Mouse (Mus musculus): ENCODE data around the gene Xkrx. TPM values are rescaled to one million over a fixed set of nuclear protein-coding genes. Genes with fewer than 3 reads are reported as not detected.

Gene Xkrx
- polyA plus RNA-seq, 1 experiment from 2014 or later: 1.1 TPM

GRCm38 (mm10) chrX:134158151-134158550 lies 3.7 kb downstream of the Xkrx start:
- no peak for DNase-seq (ENCODE audit: low spot score)
- Histone ChIP-seq H3K9me3 (ENCODE audit: control insufficient read depth, low read length) (no peaks in the 10 kb centered on the region), H3K4me1 (replicated peaks; ENCODE audit: control insufficient read depth, insufficient read depth, low read length) (no peaks in the 10 kb centered on the region), H3K9ac (no peak overlapping the region), H3K27me3 (ENCODE audit: control insufficient read depth, insufficient read depth, low read length) (peaks cover 4% of the 10 kb centered on the region; the same call in 1 of the 2 replicates), H3K4me2 (replicated peaks) (no peak overlapping the region), H3K4me3 (replicated peaks; ENCODE audit: low read length) (no peak overlapping the region), H3K36me3 (replicated peaks; ENCODE audit: control insufficient read depth, insufficient read depth) (no peaks in the 10 kb centered on the region), H3K27ac (no peak overlapping the region)
- no peak for ATAC-seq (ENCODE audit: low FRiP score)
- 46% methylated on average over 7 of the region's 7 CpGs for WGBS

DNA sequence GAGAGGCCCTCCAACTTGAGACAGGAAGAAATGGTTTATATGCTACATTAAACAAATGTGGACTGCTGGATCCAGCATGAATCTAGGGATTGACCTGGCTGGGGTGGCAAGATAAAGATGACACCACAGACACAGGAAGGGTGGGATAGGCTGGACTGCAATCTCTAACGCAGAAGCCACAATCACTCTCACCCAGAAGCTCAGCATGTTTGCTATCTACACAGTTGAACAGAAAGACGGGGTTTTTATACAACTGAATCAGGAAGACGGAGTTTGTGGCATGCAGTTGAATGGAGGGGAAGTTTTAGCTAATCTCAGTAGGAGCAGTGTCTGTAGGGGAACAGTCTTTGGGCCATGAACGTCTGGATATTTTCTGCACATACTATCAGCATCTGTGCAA lies 19.9 kb downstream of the Xkrx start:
- Histone ChIP-seq H3K27ac (no peak overlapping the region), H3K27me3 (ENCODE audit: control insufficient read depth, insufficient read depth, low read length) (no peaks in the 10 kb centered on the region), H3K4me3 (replicated peaks; ENCODE audit: low read length) (no peak overlapping the region), H3K4me1 (replicated peaks; ENCODE audit: control insufficient read depth, insufficient read depth, low read length) (no peaks in the 10 kb centered on the region), H3K4me2 (replicated peaks) (no peak overlapping the region), H3K36me3 (replicated peaks; ENCODE audit: control insufficient read depth, insufficient read depth) (no peaks in the 10 kb centered on the region), H3K9me3 (ENCODE audit: control insufficient read depth, low read length) (no peaks in the 10 kb centered on the region), H3K9ac (no peak overlapping the region)
- 81% methylated on average over 4 of the region's 4 CpGs for WGBS
- DNase-seq (ENCODE audit: low spot score) (no peak), ATAC-seq (ENCODE audit: low FRiP score) (no peak)

GRCm38 (mm10) chrX:134141551-134141950 lies 20.3 kb downstream of the Xkrx start:
- DNase-seq (ENCODE audit: low spot score) (no peak), ATAC-seq (ENCODE audit: low FRiP score) (no peak)
- no peak overlapping the region for H3K27ac ChIP-seq
- H3K4me1 ChIP-seq (replicated peaks; ENCODE audit: control insufficient read depth, insufficient read depth, low read length): no peaks in the 10 kb centered on the region
- H3K4me3 ChIP-seq (replicated peaks; ENCODE audit: low read length): no peak overlapping the region
- WGBS: 93% methylated on average over 1 of the region's 1 CpGs
- no peaks in the 10 kb centered on the region for H3K27me3 ChIP-seq (ENCODE audit: control insufficient read depth, insufficient read depth, low read length)
- H3K9ac ChIP-seq: no peak overlapping the region
- H3K36me3 ChIP-seq (replicated peaks; ENCODE audit: control insufficient read depth, insufficient read depth): no peaks in the 10 kb centered on the region
- H3K9me3 ChIP-seq (ENCODE audit: control insufficient read depth, low read length): no peaks in the 10 kb centered on the region
- no peak overlapping the region for H3K4me2 ChIP-seq (replicated peaks)

DNA sequence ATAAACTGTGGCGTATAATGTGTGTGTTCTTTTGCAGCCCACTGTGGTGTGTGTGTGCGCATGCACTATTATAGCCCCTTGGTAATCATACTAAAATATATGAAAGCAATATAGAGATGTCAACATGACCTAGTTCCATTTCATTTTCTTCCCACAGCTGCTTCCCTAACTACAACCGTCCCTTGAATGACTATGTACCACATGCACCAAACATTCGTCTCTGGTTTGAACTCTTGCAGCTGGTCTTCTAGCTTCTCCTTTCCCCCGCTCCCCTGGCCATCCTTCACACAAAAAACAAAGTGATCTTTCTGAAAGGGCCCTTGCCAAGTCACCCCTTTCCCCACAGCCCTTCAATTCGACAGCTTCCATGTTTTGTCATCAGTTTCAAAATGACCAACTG lies 21.9 kb downstream of the Xkrx start:
- DNase-seq (ENCODE audit: low spot score) (no peak), ATAC-seq (ENCODE audit: low FRiP score) (no peak)
- WGBS: 84% methylated on average over 6 of the region's 6 CpGs
- Histone ChIP-seq H3K4me1 (replicated peaks; ENCODE audit: control insufficient read depth, insufficient read depth, low read length) (no peaks in the 10 kb centered on the region), H3K36me3 (replicated peaks; ENCODE audit: control insufficient read depth, insufficient read depth) (no peaks in the 10 kb centered on the region), H3K4me3 (replicated peaks; ENCODE audit: low read length) (no peak overlapping the region), H3K4me2 (replicated peaks) (no peak overlapping the region), H3K27me3 (ENCODE audit: control insufficient read depth, insufficient read depth, low read length) (no peaks in the 10 kb centered on the region), H3K9me3 (ENCODE audit: control insufficient read depth, low read length) (no peaks in the 10 kb centered on the region), H3K27ac (no peak overlapping the region), H3K9ac (no peak overlapping the region)

DNA sequence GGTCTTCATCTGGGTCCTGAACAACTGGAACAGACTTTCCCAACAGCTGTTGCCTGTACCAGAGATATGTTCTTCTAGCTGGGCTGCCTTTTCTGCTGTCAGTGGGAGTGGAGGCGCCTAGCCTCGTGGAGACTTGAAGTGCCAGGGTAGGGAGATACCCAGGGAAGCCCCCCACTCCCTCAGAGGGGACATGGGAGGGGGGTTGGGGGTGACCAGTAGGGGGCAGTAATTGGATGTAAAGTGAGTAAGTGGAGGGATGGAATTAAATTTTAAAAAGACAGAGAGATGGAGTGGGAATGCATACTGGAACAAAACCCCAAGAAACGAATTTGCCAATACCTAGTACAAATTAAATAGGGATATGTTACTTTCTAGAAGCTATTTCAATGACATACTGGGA lies 28.1 kb downstream of the Xkrx start:
- Histone ChIP-seq H3K9me3 (ENCODE audit: control insufficient read depth, low read length) (no peaks in the 10 kb centered on the region), H3K27me3 (ENCODE audit: control insufficient read depth, insufficient read depth, low read length) (no peaks in the 10 kb centered on the region), H3K4me1 (replicated peaks; ENCODE audit: control insufficient read depth, insufficient read depth, low read length) (no peaks in the 10 kb centered on the region), H3K4me2 (replicated peaks) (no peak overlapping the region), H3K9ac (no peak overlapping the region), H3K27ac (no peak overlapping the region), H3K4me3 (replicated peaks; ENCODE audit: low read length) (no peak overlapping the region), H3K36me3 (replicated peaks; ENCODE audit: control insufficient read depth, insufficient read depth) (no peaks in the 10 kb centered on the region)
- WGBS: 59% methylated on average over 3 of the region's 3 CpGs
- DNase-seq (ENCODE audit: low spot score) (no peak), ATAC-seq (ENCODE audit: low FRiP score) (no peak)

GRCm38 (mm10) chrX:134132295-134132694 lies 29.6 kb downstream of the Xkrx start:
- ATAC-seq (ENCODE audit: low FRiP score): no peak
- H3K27me3 ChIP-seq (ENCODE audit: control insufficient read depth, insufficient read depth, low read length): no peaks in the 10 kb centered on the region; the same call in 1 of the 2 replicates
- DNase-seq (ENCODE audit: low spot score): peak; percentile 66
- no peak overlapping the region for H3K27ac ChIP-seq
- no peak overlapping the region for H3K4me3 ChIP-seq (replicated peaks; ENCODE audit: low read length)
- H3K9me3 ChIP-seq (ENCODE audit: control insufficient read depth, low read length): no peaks in the 10 kb centered on the region
- WGBS: 26% methylated on average over 5 of the region's 5 CpGs
- H3K36me3 ChIP-seq (replicated peaks; ENCODE audit: control insufficient read depth, insufficient read depth): no peaks in the 10 kb centered on the region
- H3K9ac ChIP-seq: no peak overlapping the region
- H3K4me2 ChIP-seq (replicated peaks): no peak overlapping the region
- no peaks in the 10 kb centered on the region for H3K4me1 ChIP-seq (replicated peaks; ENCODE audit: control insufficient read depth, insufficient read depth, low read length)

GRCm38 (mm10) chrX:134128549-134128948 lies 33.3 kb downstream of the Xkrx start:
- no peaks in the 10 kb centered on the region for H3K4me1 ChIP-seq (replicated peaks; ENCODE audit: control insufficient read depth, insufficient read depth, low read length)
- WGBS: 75% methylated on average over 3 of the region's 3 CpGs
- no peak overlapping the region for H3K4me3 ChIP-seq (replicated peaks; ENCODE audit: low read length)
- no peak overlapping the region for H3K9ac ChIP-seq
- ATAC-seq (ENCODE audit: low FRiP score): no peak
- H3K36me3 ChIP-seq (replicated peaks; ENCODE audit: control insufficient read depth, insufficient read depth): no peaks in the 10 kb centered on the region
- H3K27me3 ChIP-seq (ENCODE audit: control insufficient read depth, insufficient read depth, low read length): peaks cover 6% of the 10 kb centered on the region; the same call in 1 of the 2 replicates
- H3K27ac ChIP-seq: no peak overlapping the region
- H3K4me2 ChIP-seq (replicated peaks): no peak overlapping the region
- H3K9me3 ChIP-seq (ENCODE audit: control insufficient read depth, low read length): no peaks in the 10 kb centered on the region
- no peak for DNase-seq (ENCODE audit: low spot score)

- Histone ChIP-seq H3K9ac (no peak overlapping the region), H3K9me3 (ENCODE audit: control insufficient read depth, low read length) (no peaks in the 10 kb centered on the region), H3K36me3 (replicated peaks; ENCODE audit: control insufficient read depth, insufficient read depth) (no peaks in the 10 kb centered on the region), H3K4me3 (replicated peaks; ENCODE audit: low read length) (no peak overlapping the region), H3K4me1 (replicated peaks; ENCODE audit: control insufficient read depth, insufficient read depth, low read length) (no peaks in the 10 kb centered on the region), H3K4me2 (replicated peaks) (no peak overlapping the region), H3K27me3 (ENCODE audit: control insufficient read depth, insufficient read depth, low read length) (peaks cover 11% of the 10 kb centered on the region), H3K27ac (no peak overlapping the region)
- ATAC-seq (ENCODE audit: low FRiP score) (no peak), DNase-seq (ENCODE audit: low spot score) (no peak)
- 80% methylated on average over 3 of the region's 3 CpGs for WGBS
Measured at GRCm38 (mm10) chrX:134116417-134116816, 45.5 kb downstream of the Xkrx start.

GRCm38 (mm10) chrX:134111767-134112166 lies 50.1 kb downstream of the Xkrx start:
- Histone ChIP-seq H3K9ac (no peak overlapping the region), H3K27ac (no peak overlapping the region), H3K4me2 (replicated peaks) (no peak overlapping the region), H3K36me3 (replicated peaks; ENCODE audit: control insufficient read depth, insufficient read depth) (no peaks in the 10 kb centered on the region), H3K4me1 (replicated peaks; ENCODE audit: control insufficient read depth, insufficient read depth, low read length) (no peaks in the 10 kb centered on the region), H3K9me3 (ENCODE audit: control insufficient read depth, low read length) (no peaks in the 10 kb centered on the region), H3K27me3 (ENCODE audit: control insufficient read depth, insufficient read depth, low read length) (peaks cover 11% of the 10 kb centered on the region), H3K4me3 (replicated peaks; ENCODE audit: low read length) (no peak overlapping the region)
- no peak for DNase-seq (ENCODE audit: low spot score)
- ATAC-seq (ENCODE audit: low FRiP score): no peak
- WGBS: 85% methylated on average over 3 of the region's 3 CpGs

DNA sequence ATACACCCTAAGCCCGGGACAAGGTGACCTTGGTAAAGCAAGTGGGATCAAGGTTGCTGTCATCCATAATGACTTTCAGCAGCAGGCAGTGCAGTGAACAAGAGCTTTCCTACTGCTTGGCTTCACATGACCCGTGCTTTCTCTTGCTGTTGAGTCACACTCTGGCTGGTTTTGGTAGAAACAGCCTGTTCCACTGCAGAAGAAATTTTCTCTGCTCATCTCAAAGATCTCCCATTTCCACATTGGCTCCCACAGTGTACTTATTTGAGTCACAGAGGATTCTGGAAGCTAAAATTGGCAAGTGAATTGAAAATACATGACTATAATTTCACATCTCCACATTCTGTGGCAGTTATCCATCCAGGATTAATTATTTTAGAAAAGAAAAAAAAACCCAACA lies 59.2 kb downstream of the Xkrx start:
- no peak overlapping the region for H3K4me2 ChIP-seq (replicated peaks)
- no peaks in the 10 kb centered on the region for H3K9me3 ChIP-seq (ENCODE audit: control insufficient read depth, low read length)
- 83% methylated on average over 2 of the region's 2 CpGs for WGBS
- no peak overlapping the region for H3K4me3 ChIP-seq (replicated peaks; ENCODE audit: low read length)
- ATAC-seq (ENCODE audit: low FRiP score): no peak
- H3K4me1 ChIP-seq (replicated peaks; ENCODE audit: control insufficient read depth, insufficient read depth, low read length): no peaks in the 10 kb centered on the region
- H3K27me3 ChIP-seq (ENCODE audit: control insufficient read depth, insufficient read depth, low read length): no peaks in the 10 kb centered on the region
- H3K36me3 ChIP-seq (replicated peaks; ENCODE audit: control insufficient read depth, insufficient read depth): no peaks in the 10 kb centered on the region
- H3K27ac ChIP-seq: no peak overlapping the region
- no peak overlapping the region for H3K9ac ChIP-seq
- no peak for DNase-seq (ENCODE audit: low spot score)
